Mouse (Mus musculus) heart, postnatal 14 days (tissue): Measurements from ENCODE around the gene Il21r. TPM values are rescaled to one million over a fixed set of nuclear protein-coding genes. Genes with fewer than 3 reads are reported as not detected.

Experiments used
- DNase-seq, 2 experiments: peaks; one replicate each; pipeline ENCODE4 v3.0.0; 2021 to 2022
- intact Hi-C: fragments of 180-260 bp; cut with DNase I; formaldehyde crosslinking; loops from one replicate; pipeline ENCODE4 v1.15.1; 2025
- long read RNA-seq, 2 experiments: library from polyadenylated mRNA; stranded (forward); transcript quantifications; one replicate each; pipeline ENCODE4 v2.0.0; 2021
- total RNA-seq, 2 experiments: library from RNA; stranded (reverse); gene quantifications; 2 replicates each; pipeline ENCODE4 v1.2.3; 2021

Il21r gene
- 1 to 10 TPM in 1 of 2 experiments, under 1 TPM in 1; 0.55 to 3.1 TPM for total RNA-seq
- long read RNA-seq, experiment 1, partial matches to known transcripts = 0 of 1 reads
- long read RNA-seq, experiment 1, other reads (novel, unspliced or antisense) = 0 of 1 reads
- long read RNA-seq, experiment 2, partial matches to known transcripts = 0 of 2 reads
- long read RNA-seq, experiment 2, other reads (novel, unspliced or antisense) = 0 of 2 reads

- peak in 1 of 2 experiments; percentile 22 for DNase-seq
- intact Hi-C loops = no loop called here
Observed at GRCm38 (mm10) chr7:125603185-125603631, at the start of gene Il21r. Gene Il21r, plus strand, starts transcription at chr7:125603429.

- peak in 1 of 2 experiments; percentile 1 for DNase-seq
- intact Hi-C loops = loop anchor here (2.0 kb wide), 1 partner anchor 25 kb away; no protein-coding TSS in a partner anchor
Observed at GRCm38 (mm10) chr7:125553653-125554428, 49.4 kb upstream of the Il21r start.

GRCm38 (mm10) chr7:125554456-125555114, 48.6 kb upstream of the Il21r start:
- intact Hi-C loops = no loop called here
- peak in 1 of 2 experiments; percentile 18 for DNase-seq

GRCm38 (mm10) chr7:125555351-125555872, 47.8 kb upstream of the Il21r start:
- peak in 1 of 2 experiments; percentile 28 for DNase-seq
- intact Hi-C loops = no loop called here

- intact Hi-C loops = no loop called here
Observed at GRCm38 (mm10) chr7:125556096-125556495, 47.1 kb upstream of the Il21r start.

GRCm38 (mm10) chr7:125556865-125557264, 46.4 kb upstream of the Il21r start:
- intact Hi-C loops = no loop called here
- DNase-seq = no peak

More at GRCm38 (mm10) chr7:125556096-125556495, 47.1 kb upstream of the Il21r start:
- DNase-seq = no peak

- intact Hi-C loops = no loop called here
- DNase-seq = no peak
Observed at GRCm38 (mm10) chr7:125558401-125558945, 44.8 kb upstream of the Il21r start.

- intact Hi-C loops = no loop called here
- no peak for DNase-seq
Observed at GRCm38 (mm10) chr7:125558997-125559396, 44.2 kb upstream of the Il21r start.

GRCm38 (mm10) chr7:125559537-125559936, 43.7 kb upstream of the Il21r start:
- intact Hi-C loops = no loop called here
- peak; percentile 56 to 65 for DNase-seq

- intact Hi-C loops = no loop called here
- peak; percentile 59 to 66 for DNase-seq
Observed at GRCm38 (mm10) chr7:125560146-125560785, 43.0 kb upstream of the Il21r start.

GRCm38 (mm10) chr7:125561085-125561690, 42.0 kb upstream of the Il21r start:
- intact Hi-C loops = no loop called here
- peak; percentile 87 to 91 for DNase-seq

GRCm38 (mm10) chr7:125562413-125562812, 40.8 kb upstream of the Il21r start:
- DNase-seq = no peak
- intact Hi-C loops = loop anchor here (2.0 kb wide), 1 partner anchor 14 kb away; no protein-coding TSS in a partner anchor

GRCm38 (mm10) chr7:125563093-125563492, 40.1 kb upstream of the Il21r start:
- intact Hi-C loops = loop anchor here (2.0 kb wide), 1 partner anchor 14 kb away; no protein-coding TSS in a partner anchor

GRCm38 (mm10) chr7:125564316-125565024, 38.8 kb upstream of the Il21r start:
- intact Hi-C loops = no loop called here
- DNase-seq = no peak

More at GRCm38 (mm10) chr7:125563093-125563492, 40.1 kb upstream of the Il21r start:
- DNase-seq = no peak

GRCm38 (mm10) chr7:125565516-125566285, 37.5 kb upstream of the Il21r start:
- intact Hi-C loops = no loop called here
- DNase-seq = no peak

- no peak for DNase-seq
- intact Hi-C loops = no loop called here
Observed at GRCm38 (mm10) chr7:125566420-125566819, 36.8 kb upstream of the Il21r start.

- intact Hi-C loops = no loop called here
- no peak for DNase-seq
Observed at GRCm38 (mm10) chr7:125568888-125569287, 34.3 kb upstream of the Il21r start.

- intact Hi-C loops = no loop called here
- no peak for DNase-seq
Observed at GRCm38 (mm10) chr7:125571891-125572290, 31.3 kb upstream of the Il21r start.
